Mouse (Mus musculus) urinary bladder, postnatal 4 days (tissue): ENCODE measurements at regions not wholly inside any gene's neighbourhood (a gene's known extent, or its start where the extent isn't known, plus 50 kb on each side); places are given as distances from the start of the nearest gene placed in this dataset.

ENCODE experiments used
- DNase-seq, 2 experiments: peaks; one replicate each; pipeline ENCODE4 v3.0.0; 2021 to 2022; ENCODE audit warnings: low spot score in 2 of 2

DNA sequence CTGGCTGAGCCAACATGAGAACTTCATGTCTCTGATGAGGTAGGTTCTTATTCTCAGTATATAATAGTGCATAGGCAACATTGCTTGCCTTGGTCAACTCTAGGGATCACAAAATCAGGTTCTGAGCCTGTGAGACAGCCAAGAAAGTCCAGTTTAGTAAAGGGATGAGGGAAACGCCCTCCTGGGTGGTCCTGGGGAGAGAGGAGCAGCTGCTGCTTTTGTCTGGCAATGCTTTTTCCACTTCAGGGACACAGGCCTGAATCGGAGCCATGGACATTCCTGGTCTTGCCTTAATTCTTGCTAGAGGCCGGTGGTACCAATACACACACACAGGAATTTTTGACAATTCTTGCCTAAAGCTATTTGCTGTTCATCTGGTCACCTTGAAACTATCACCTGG is 169.8 kb downstream of the Plpp3 start:
- DNase-seq = peak in 1 of 2 experiments; percentile 37

DNA sequence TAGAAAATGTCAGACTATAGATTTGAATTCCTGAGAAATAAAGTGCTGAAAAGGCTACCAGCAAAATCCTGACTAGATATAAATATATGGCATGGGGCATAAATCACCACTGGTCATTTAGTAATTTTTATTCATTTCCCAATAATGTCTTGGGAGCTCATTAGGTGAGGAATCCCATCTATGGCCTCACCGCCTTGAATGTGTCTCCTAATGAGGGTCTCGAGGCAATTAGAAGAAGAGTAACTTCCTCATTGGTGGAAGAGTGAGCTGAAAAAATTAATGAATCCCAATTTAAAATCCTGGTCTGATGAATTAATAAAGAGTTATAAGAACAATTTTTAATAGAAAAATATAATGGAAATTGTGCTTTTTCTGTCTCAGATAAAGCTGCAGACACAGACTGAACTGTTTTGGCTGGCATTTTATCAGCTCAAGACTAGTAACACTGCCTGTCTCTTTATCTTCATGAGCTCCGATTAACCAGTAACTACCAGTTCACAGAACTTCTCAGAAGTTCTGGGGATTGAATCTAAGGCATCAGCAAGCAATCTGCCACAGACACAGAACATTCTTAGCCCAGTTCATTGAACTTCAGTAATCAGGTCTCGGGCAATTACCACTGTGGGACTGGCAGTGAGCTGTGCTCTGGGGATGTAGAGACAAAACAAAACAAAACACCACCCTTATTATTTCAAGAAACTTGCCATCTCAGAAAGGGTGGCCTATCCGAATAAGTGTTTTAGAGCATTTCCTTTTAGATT is 170.7 kb downstream of the Plpp3 start:
- no peak for DNase-seq

DNA sequence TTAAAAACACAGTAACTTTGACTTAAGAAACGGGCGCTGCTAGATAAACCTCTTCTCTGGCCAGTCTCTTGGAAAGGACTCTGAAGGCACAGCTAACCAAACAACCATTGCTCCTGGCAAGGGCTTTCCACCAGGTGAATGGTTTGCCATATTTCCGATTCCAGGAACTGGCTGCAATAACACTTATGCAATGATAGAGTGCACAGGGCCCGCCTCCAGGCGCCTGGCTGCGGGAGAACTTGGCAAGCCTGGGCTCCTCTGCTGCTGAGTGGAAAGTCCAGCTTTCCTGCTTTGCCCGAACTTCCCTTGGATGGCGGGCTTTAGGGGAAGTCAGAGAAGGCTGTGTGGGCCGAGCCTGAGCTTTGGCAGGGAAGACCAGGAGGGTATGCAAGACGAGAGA is 171.6 kb downstream of the Plpp3 start:
- peak; percentile 56 to 65 for DNase-seq

DNA sequence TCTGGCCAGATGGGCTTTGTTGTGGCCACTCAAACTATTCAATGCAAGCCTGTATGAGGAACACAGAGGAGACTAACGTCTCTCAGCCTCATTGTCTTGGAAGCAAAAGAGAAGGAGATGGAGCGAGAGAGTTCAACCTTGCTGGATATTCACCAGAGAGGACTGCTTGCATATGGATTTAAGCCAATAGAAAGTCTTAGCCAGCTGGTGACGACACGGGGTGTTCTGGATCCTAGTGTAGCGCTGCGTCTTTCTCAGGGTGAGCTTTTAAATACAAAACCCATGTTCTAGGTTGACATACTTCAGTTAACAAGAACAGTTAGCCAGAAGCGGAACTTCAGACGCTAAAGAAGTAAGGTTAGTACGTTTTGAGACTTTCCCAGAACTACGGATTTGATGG is 174.9 kb downstream of the Plpp3 start:
- no peak for DNase-seq

DNA sequence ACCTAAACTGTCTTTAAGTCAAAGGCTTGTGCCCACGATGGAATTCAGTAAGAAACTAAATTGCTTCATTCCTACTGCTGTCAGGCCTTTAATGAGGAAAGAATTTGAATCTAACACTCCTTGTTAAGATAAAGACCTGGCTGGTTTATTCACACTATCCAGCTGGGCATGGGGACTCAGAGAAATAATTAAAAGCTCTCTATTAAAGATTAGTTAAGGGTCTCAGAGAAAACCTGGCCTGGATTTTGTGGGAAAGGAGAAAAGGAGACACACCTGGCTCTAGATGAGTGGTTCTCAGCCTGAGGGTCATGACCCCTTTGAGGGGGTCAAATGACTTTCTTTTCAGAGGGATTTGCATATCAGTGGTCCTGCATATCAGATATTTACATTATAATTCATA is 178.7 kb downstream of the Plpp3 start:
- no peak for DNase-seq

DNA sequence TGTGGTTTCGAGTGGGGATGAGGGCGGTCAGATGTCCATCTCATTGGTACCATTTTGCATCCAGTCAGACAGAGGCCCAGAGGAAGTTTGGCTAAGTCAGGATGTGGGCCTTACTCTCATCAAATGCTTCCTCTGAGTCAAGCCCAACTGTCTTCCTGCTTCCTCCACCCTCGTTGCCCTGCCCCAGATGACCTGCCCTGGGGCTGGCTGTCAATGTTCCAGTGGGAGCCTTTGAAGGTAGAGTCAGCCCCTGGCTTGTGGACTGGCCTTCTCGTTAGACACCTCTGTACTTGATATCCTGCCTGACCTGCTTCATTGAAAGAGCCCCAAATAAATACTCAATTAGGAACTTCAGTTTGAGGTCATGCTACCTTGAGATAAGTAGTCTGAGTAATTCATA is 179.4 kb downstream of the Plpp3 start:
- no peak for DNase-seq

DNA sequence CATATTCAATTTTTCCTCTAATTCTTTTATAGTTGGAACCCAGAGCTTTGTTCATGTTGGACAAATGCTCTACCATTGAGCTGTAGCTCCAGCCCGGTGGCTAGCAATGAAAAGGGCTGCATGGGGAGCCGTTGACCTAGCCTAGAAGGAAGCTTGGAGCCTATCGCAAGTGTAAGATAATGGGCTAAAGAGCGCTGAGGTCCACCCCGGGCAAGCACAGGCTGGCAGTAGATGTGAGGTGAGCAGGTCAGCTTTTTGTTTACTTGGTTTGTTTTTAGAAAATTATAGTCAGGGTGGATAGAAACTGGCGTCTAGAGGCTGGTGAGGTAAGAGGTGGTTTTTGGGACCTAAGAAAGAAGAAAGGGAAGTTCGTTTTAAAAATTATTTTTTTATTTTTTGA is 181.0 kb downstream of the Plpp3 start:
- no peak for DNase-seq

DNA sequence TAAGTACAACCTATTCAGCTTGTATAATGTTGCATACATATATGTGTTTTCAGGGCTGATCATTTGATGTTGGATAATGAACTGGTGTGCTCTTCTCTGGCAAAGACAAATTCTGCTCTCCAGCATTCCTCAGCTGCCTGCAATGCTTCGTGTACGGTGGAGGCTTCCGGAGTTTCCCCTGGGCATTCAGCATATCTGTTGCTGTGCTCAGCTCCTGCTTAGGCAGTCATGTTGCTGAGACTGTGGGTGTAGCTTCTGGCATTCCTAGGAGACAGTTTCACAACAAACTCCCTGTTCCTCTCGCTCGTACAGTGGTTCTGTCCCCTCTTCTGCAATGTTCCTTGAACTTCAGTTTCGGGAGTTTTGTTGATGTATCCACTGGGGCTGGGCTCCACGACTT is 181.7 kb downstream of the Plpp3 start:
- DNase-seq = no peak

DNA sequence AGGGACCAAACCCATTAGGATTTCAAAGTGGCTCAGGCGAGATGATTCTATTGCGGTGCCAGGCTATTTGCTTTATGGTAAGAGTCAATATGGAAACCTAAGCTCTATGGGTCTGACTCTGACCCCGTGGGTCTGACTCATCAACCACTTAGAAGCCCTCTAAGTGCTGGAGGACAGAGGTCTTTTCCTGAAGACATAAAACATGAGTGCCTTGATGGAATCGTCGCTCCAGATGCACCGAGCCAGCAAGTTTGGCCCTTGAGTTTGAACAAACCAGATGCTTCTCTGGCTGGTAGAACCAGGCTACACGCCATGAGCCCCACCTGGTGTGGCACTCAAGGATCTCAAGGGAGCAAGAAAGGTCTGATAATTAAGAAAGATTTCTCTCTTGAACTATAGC is 184.1 kb downstream of the Plpp3 start:
- DNase-seq = no peak

DNA sequence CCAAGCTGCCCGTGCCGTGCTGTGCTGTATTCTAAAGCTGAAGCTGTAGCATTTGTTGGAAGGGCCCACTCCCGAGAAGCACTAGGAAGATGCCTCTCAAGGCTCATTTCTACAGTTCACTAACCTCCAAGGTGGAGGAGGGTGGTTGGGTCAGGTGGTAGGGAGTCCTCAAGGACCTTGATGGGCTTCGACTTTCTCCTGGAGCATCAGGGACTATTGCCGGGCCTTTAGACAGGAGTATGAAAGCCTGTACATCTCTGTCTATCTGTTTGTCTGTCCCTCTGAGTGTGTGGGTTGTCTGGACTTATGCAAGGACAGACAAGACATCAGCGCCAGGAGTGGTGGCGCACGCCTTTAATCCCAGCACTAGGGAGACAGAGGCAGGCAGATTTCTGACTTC is 189.7 kb downstream of the Plpp3 start:
- no peak for DNase-seq

DNA sequence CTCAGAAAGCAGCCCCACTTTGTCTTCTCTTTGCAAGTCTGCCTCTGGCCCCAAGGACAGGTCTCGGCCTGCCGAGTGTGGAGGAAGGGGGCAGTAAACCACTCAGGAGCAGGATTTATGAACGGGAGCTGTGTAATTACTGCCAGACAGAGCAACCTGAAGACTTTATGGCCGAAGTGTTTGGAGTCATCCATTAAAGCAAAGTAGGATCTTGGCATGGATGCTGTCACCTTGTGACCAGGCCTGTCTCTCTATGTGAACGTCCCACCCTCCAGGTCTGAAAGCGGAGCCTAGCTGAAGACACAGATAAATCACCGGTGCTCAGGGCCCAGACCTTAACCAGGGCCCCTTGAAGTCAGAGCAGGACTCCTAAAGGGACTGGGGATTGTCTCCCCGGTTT is 190.8 kb downstream of the Plpp3 start:
- no peak for DNase-seq

DNA sequence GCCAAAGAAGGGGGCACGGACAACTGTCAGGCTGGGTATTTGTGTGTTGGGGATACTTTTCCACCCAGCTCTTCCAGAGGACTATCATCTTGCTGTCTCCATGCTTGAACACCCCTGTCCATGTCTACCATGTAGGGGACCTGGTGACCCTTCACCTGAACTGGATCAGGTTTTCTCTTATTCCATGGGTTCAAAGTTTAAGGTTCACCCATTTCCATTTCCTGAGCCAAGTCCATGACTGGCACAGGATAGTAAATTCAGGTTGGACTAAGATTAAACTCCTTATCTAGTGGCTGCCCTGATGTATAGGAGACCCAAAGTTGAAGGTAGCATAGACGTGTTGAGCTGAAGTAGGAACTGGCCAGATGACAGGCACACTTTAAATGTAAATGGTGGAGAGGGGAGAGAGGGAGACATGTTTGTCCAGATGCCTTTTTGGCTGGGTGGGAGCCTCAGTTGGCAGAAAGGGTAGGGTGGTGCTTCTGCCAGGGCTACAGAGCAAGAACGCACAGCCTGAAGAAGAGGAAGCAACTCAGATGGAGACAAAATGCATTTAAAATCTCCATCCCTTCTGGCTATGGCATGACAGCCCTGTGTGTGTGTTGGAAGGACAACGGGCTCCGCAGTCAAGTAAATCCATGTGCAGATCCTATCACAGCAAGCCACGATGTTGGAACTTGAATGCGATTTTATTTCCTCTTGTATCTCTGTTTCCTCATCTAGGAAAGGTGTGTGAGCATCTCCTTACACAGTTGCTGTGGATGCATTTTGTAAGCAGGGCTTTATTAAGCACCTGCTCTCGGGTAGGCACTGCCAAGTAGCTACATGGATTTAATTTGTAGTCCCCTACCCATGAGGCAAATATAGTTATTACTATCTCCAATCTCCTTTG is 192.4 kb downstream of the Plpp3 start:
- no peak for DNase-seq

DNA sequence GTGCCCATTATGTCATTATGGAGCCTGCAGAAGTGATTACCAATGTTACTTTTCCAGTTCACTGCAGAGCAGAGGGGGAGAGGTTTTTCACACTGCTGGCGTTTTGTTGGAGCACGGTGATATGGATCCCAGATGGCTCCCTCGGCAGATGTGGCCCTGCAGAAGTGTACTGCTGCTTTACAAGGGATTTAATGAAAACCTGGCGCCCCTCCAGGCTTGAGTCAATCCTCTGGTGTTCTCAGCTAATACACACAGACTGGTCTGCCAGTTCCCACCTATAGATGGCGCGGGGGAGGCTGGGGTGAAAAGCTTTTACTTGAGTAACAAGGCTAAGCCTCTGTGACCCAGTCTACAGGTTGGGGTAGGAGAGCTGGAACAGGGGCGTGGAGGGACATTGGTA is 195.2 kb downstream of the Plpp3 start:
- peak; percentile 56 to 75 for DNase-seq

DNA sequence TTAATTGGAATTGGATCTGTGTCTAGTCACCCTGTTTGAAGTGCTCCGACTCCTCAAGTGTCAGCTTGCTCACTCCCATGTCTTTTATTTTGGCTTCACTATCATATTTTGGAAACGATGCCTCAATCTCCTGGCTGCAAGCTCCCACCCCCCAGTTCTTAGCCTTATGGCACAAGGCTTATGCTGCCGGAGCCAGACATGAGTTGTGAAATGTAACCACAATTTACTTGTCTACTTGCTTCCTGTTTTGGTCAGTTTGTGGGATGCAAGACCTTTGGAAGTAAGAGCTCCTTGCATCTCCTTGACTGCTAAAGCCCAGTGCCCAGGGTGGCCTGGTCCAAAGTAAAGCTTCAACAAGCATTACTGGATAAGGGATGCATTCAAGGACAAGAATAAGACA is 195.8 kb downstream of the Plpp3 start:
- DNase-seq = no peak

DNA sequence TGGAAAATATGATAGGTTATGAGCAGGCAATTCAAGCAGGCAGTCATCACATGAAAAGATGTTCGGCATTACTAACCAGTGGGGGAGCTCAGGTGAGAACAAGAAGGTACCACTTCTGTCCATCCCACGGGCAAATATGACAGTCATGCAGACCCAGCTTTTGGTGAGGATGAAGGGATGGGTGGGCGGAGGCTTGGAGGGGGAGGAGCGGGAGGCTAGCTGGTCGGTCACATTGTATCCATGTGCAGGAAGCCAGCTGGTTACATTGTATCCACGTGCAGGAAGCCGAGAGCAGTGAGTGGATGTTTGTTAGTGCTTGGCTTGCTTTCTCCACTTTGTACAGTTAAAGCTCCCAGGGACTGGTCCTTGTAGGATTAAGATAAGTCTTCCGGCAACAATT is 196.9 kb downstream of the Plpp3 start:
- no peak for DNase-seq

DNA sequence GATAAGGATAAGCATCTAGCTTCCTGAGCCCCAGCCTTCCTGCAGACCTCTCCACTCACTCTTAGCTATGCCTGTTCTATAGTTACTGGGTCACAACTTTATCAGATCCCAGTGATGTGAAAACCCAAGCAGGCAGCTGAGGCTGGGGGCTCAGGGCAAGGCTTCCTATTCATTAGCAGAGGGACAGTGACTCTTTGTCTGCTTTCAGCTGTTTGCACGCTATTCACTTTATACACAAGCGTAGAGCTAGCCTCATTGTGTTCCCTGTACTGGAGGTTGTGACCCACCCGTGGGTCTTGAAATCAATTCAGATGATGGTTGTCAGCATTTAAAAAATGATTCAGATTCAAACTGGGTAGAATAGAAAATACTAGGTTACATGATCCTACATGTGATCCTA is 199.5 kb downstream of the Plpp3 start:
- no peak for DNase-seq

DNA sequence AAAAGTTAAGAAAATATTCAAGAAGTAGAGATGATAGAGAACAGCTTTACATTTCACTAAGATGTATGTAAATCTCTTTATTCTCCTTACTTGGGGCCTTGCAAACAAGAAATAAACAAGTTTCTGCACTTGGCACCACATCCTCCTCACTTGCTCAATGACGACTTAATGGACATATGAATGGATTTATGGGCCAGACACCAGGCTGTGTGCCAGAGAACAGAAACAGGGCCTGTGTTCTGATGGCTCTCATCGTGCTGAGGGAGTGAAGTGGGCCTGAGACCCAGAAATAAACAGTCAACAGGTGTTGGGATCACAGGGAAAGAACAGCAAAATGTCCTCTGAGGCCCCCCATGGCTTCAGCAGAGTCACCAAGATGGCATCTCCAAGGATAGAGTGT is 201.6 kb downstream of the Plpp3 start:
- DNase-seq = no peak

DNA sequence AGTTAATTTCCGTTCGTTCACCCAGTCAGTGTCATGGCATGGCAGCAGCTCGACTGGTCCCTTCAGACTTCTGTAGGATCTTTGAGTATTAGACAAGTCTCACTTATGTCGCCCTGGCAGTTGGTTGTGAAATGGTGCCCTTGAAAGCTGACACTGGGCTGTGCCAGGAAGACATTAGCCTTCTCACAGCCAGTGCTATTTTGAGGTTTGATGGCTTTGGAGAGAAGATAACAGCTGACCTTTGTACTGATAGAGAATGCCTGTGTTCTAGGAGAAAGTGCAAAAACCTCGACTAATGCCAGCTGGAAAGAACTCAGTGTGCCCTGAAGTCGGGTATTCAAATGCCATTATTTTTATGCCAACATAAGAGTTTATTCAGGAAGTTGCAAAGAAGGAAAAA is 207.3 kb downstream of the Plpp3 start:
- no peak for DNase-seq

DNA sequence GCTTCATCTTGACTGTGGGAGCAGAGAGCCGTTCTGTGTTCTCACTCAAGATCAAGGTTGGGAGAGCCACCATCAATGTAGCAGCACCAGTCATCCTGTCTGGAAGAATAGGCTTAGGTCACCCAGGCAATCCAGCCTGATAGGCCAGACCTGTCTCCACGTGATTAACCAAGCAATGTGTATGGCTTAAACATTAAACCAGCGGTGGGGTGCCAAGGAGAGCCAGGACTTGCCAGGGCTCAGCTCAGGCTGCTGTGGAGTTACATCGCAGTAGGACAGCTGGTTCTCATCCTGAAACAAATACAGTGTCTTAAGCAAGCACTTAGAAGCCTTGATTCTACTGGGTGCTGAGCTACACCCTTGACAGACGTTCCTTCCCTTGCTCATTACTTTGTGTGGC is 207.9 kb downstream of the Plpp3 start:
- DNase-seq = no peak

DNA sequence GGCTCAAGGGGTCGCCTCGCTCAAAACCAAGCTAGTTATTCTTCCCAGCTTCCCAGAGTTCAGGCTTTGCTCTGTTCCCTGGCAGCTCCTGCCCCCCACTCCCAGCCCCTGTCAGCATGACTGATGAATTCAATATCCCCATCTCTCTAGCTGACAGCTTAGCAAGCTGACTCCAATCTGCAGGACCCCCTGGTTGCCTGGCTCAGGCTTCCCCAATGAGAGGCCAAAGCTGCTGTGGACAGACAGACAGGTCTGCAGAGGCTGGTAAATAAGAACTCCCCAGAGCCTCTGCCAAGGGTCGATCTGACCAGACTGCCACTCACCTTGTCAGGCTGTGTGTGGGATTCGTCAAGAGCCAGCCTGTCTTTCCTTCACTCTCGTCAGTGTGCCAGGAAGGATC is 219.4 kb downstream of the Plpp3 start:
- DNase-seq = no peak

DNA sequence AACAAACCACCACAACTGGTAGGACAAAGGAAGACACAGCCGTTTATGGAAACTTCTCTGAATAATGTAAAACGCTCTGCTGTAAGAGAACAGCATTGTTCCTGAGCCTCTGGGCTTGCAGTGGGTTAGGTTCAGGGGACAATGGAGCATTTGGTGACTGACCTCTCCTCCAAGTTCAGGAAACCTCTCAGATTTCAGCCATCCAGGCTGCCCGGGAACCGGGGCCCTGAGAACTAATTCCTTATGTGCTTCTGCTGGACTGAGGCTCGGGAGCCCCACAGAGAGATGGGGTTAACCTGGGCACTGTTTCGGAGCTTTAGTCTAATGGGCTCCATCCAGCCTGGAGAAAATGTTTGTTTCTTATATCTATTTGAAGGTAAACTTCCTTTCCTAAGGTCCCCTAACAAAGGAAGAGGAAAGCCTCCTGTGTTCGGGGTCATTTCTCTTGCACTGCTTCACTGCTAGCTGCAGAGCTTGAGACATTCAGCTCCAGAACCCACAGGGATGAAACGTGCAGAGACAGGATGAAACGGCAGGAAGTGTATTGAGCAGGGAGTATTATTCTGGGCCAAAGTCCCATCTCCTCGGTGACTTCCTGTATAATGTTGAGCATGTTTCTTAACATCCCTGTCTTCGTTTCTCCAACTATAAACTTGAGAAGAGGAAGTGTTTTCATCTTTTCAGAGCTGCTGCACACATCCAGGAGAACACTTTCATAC is 220.5 kb downstream of the Plpp3 start:
- DNase-seq = no peak

DNA sequence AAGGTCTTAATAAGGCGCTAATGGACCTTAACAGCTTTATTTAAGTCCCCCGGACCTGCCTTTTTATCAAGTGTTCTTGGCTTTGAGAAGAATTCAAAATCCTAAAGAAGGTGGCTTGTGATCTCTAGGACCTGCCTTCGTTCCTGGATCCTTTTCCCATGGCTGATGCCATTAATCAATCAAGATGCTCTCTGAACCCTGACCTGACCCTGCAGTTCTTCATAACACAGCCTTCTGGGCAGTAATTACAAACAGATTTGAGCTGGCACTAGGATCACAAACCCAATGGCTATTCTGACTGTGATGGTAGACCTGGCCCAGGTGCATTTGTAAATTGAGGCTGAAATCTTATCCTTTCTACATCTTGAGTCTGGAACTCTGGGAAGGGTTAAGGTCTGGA is 227.7 kb downstream of the Plpp3 start:
- DNase-seq = no peak

DNA sequence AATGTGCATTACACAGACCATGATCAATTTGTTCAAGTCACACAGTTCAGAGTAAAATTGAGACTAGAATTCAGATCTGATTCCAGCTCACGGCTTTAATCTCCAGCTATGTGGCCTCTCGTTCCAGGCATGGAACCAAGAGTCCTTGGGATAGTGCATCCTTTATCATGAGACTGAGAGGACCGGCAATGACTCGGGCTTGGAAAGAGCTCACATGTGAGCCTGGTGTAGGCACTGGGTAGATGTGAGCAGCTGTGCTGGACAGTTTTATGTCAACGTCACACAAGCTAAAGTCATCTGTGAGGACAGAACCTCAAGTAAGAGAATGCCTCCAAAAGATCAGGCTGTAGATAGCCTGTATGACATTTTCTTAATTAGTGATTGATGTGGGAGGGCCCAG is 228.3 kb downstream of the Plpp3 start:
- DNase-seq = no peak
